Mouse (Mus musculus) liver, adult (tissue): ENCODE measurements around the gene Ttc23.

Source experiments
- GATA4 ChIP-seq: IDR thresholded peaks from 2 replicates; pipeline ENCODE4 v1.6.1; 2014; ENCODE audit warnings: mild to moderate bottlenecking, low read length; ENCODE audit not compliant: insufficient replicate concordance

Ttc23 gene

GRCm38 (mm10) chr7:67747731-67748305 lies 100.6 kb downstream of the Ttc23 start:
- TF ChIP-seq GATA4 = no peak

GRCm38 (mm10) chr7:67749441-67750239 lies 102.4 kb downstream of the Ttc23 start:
- no peak for TF ChIP-seq GATA4

- TF ChIP-seq GATA4 = no peak
Observed at GRCm38 (mm10) chr7:67754606-67755005, 107.4 kb downstream of the Ttc23 start.

- TF ChIP-seq GATA4 = no peak
Observed at GRCm38 (mm10) chr7:67755366-67755765, 108.2 kb downstream of the Ttc23 start.

- TF ChIP-seq GATA4 = no peak
Observed at GRCm38 (mm10) chr7:67756636-67757035, 109.4 kb downstream of the Ttc23 start.

GRCm38 (mm10) chr7:67758506-67758857 lies 111.3 kb downstream of the Ttc23 start:
- TF ChIP-seq GATA4 = no peak

- no peak for TF ChIP-seq GATA4
Observed at GRCm38 (mm10) chr7:67758858-67759628, 111.8 kb downstream of the Ttc23 start.

GRCm38 (mm10) chr7:67759629-67759995 lies 112.4 kb downstream of the Ttc23 start, which contains the start of gene Synm:
Gene Synm, minus strand, starts transcription at chr7:67759742.
- TF ChIP-seq GATA4 = no peak

- no peak for TF ChIP-seq GATA4
Observed at GRCm38 (mm10) chr7:67763625-67764024, 116.4 kb downstream of the Ttc23 start.

- no peak for TF ChIP-seq GATA4
Observed at GRCm38 (mm10) chr7:67768125-67768524, 120.9 kb downstream of the Ttc23 start.

- TF ChIP-seq GATA4 = no peak
Observed at GRCm38 (mm10) chr7:67769487-67769886, 122.3 kb downstream of the Ttc23 start.

GRCm38 (mm10) chr7:67772231-67772630 lies 125.0 kb downstream of the Ttc23 start:
- no peak for TF ChIP-seq GATA4

GRCm38 (mm10) chr7:67775623-67776022 lies 128.4 kb downstream of the Ttc23 start:
- no peak for TF ChIP-seq GATA4

- TF ChIP-seq GATA4 = no peak
Observed at GRCm38 (mm10) chr7:67776636-67777305, 129.6 kb downstream of the Ttc23 start.

- no peak for TF ChIP-seq GATA4
Observed at GRCm38 (mm10) chr7:67787861-67788260, 140.7 kb downstream of the Ttc23 start.
